Mouse (Mus musculus) layer of hippocampus, adult 8-10 months (tissue): Measurements from ENCODE around the gene Fbxl4. TPM values are rescaled to one million over a fixed set of nuclear protein-coding genes. Genes with fewer than 3 reads are reported as not detected.

ENCODE experiments used
- DNase-seq, 2 experiments: peaks; one replicate each; pipeline ENCODE4 v3.0.0; 2022; ENCODE audit warnings: low spot score in 2 of 2
- total RNA-seq, 4 experiments: library from RNA; stranded (reverse); gene quantifications; 2 replicates each; pipeline ENCODE4 v1.2.4; 2022

Fbxl4 gene
- total RNA-seq, 4 experiments from 2014 or later, result 15.5 to 19.6 (median 18.6) TPM

- no peak for DNase-seq
Observed at GRCm38 (mm10) chr4:22476967-22477710, 119.8 kb downstream of the Fbxl4 start.

- DNase-seq, result no peak
Observed at GRCm38 (mm10) chr4:22477711-22478230, 120.4 kb downstream of the Fbxl4 start.

GRCm38 (mm10) chr4:22478488-22479367 lies 121.4 kb downstream of the Fbxl4 start:
- no peak for DNase-seq

- DNase-seq, result no peak
Observed at GRCm38 (mm10) chr4:22479368-22480090, 122.2 kb downstream of the Fbxl4 start.

GRCm38 (mm10) chr4:22480091-22480857 lies 122.9 kb downstream of the Fbxl4 start:
- no peak for DNase-seq

GRCm38 (mm10) chr4:22480858-22481205 lies 123.5 kb downstream of the Fbxl4 start:
- DNase-seq, result no peak

GRCm38 (mm10) chr4:22482118-22482517 lies 124.8 kb downstream of the Fbxl4 start:
- no peak for DNase-seq

GRCm38 (mm10) chr4:22482756-22483280 lies 125.5 kb downstream of the Fbxl4 start:
- no peak for DNase-seq

- DNase-seq, result no peak
Observed at GRCm38 (mm10) chr4:22483548-22483947, 126.2 kb downstream of the Fbxl4 start.

Other genes with a start within 250 kb of the Fbxl4 start
- 10 to 100 TPM in 2 of 4 experiments, 1 to 10 TPM in 2; 9.0 to 10.6 (median 10.0) TPM for gene Pou3f2, start 130.8 kb downstream of the Fbxl4 start, total RNA-seq